Mouse (Mus musculus) hindbrain, embryonic 16.5 days (tissue): ENCODE measurements around the gene Flt1. TPM values are rescaled to one million over a fixed set of nuclear protein-coding genes. Genes with fewer than 3 reads are reported as not detected.

Source experiments
- ATAC-seq: fragments of 200-750 bp; cut with Nextera tagmentation; 2 replicates; pipeline ENCODE4 v1.8.0; 2017; ENCODE audit warnings: moderate TSS enrichment, moderate library complexity
- H3K27ac ChIP-seq: fragments of 300-500 bp; sonication (generic); 2 replicates; pipeline ENCODE4 v1.5.1; 2014; ENCODE audit warnings: low read depth, mild to moderate bottlenecking, control low read depth, low read length, moderate library complexity
- H3K27me3 ChIP-seq: fragments of 300-500 bp; sonication (generic); replicated peaks from 2 replicates; pipeline ENCODE4 v1.6.1; 2014; ENCODE audit warnings: low read length; ENCODE audit not compliant: control insufficient read depth, insufficient read depth
- H3K36me3 ChIP-seq: fragments of 300-500 bp; sonication (generic); 2 replicates; pipeline ENCODE4 v1.6.1; 2014; ENCODE audit warnings: mild to moderate bottlenecking, low read length, moderate library complexity, mixed read lengths; ENCODE audit not compliant: control insufficient read depth, insufficient read depth
- H3K4me1 ChIP-seq: fragments of 300-500 bp; sonication (generic); 2 replicates; pipeline ENCODE4 v1.6.1; 2014; ENCODE audit warnings: low read depth, low read length; ENCODE audit not compliant: control insufficient read depth, insufficient read depth
- H3K4me2 ChIP-seq: fragments of 300-500 bp; sonication (generic); 2 replicates; pipeline ENCODE4 v1.6.1; 2014; ENCODE audit warnings: mild to moderate bottlenecking, low read length, control low read depth, moderate library complexity
- H3K4me3 ChIP-seq: fragments of 300-500 bp; sonication (generic); 2 replicates; pipeline ENCODE4 v1.5.1; 2014; ENCODE audit warnings: mild to moderate bottlenecking, low read length, control low read depth, moderate library complexity
- H3K9ac ChIP-seq: fragments of 300-500 bp; sonication (generic); 2 replicates; pipeline ENCODE4 v1.6.1; 2014; ENCODE audit warnings: low read depth, mild to moderate bottlenecking, control low read depth, low read length, moderate library complexity
- H3K9me3 ChIP-seq: fragments of 300-500 bp; sonication (generic); 2 replicates; pipeline ENCODE4 v1.6.1; 2014; ENCODE audit warnings: mild to moderate bottlenecking, low read length, moderate library complexity; ENCODE audit not compliant: control insufficient read depth
- WGBS: fragments of 180-500 bp; shearing (Covaris S2); extraction: QIAGEN DNeasy Blood & Tissue Kit; methylation state at CpG from one replicate; pipeline ENCODE4 v1.1.7; 2014; 5-methylcytosine and 5-hydroxymethylcytosine counted together
- polyA plus RNA-seq: library from polyadenylated mRNA; unstranded; fragments of >200 nt; fragmentation: Nextera tagmentation; extraction: Ambion mirVana; gene quantifications from 2 replicates; pipeline ENCODE4 v1.2.1, GENCODE M21; 2015

The Flt1 gene
- polyA plus RNA-seq, 1 experiment from 2014 or later = 15.1 TPM

DNA sequence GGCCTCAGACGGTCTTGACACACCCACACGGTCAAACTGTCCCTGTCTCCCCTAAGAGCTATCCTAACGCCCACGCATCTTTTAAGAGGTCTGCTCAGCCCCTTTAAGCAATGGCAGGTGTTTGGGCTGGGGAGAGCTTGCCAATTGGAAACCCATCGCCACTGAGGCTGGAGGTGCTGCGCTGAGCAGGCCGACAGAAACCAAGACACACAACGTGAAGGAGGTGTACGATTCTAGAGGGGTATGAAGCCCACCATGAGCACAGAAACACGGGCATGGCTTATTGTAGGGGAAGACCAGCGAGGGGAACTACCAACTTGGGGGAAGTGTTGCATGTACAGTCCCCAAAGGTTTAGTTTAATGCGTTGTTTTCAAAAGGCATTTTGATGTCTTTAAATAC is 1.7 kb upstream of the Flt1 start:
- Histone ChIP-seq H3K4me1 (peaks cover 18% of the 10 kb centered on the region), H3K36me3 (no peaks in the 10 kb centered on the region), H3K9me3 (no peaks in the 10 kb centered on the region), H3K4me2 (no peak overlapping the region), H3K27me3 (peaks cover 39% of the 10 kb centered on the region), H3K9ac (no peak overlapping the region), H3K4me3 (no peak overlapping the region), H3K27ac (no peak overlapping the region)
- WGBS = 13% methylated on average over 12 of the region's 12 CpGs
- no peak for ATAC-seq

DNA sequence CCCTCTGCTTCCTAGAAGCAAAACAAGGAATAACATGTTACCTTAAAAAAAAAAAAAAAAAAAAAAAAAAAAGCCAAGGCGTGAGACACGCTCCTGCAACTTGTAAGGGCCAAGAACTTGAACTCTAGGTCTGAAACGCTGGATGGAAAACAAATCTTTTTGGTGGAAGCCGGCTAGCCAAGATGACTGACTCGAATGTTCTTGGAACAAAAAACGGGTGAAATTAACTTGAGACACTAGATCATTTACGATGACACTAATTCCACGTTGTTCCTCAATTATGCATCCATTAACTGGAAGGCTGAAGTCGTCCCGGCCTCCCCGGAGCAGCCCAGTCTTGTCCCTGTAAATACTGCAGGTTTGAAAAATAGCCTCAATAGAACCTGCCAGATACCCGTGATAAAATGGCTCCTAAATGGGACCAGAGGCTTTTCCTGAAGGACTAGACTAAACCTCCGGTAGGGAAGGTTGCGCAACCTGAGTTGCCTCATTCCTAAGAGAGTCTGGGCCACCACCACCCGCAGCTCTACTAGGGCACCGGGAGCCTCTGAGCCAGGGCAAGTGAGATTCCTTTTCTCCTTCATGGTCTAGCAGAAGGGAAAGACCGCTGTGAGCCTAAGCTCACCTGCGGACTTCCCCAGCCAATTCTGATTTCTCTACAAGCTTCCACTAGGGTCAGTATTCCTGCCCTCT is 1.0 kb upstream of the Flt1 start:
- Histone ChIP-seq H3K4me1 (peaks cover 18% of the 10 kb centered on the region), H3K27me3 (peaks cover 39% of the 10 kb centered on the region), H3K9me3 (no peaks in the 10 kb centered on the region), H3K4me2 (no peak overlapping the region; the same call in 1 of the 2 replicates), H3K36me3 (no peaks in the 10 kb centered on the region), H3K27ac (no peak overlapping the region), H3K9ac (no peak overlapping the region), H3K4me3 (no peak overlapping the region)
- ATAC-seq = no peak
- 2% methylated on average over 18 of the region's 18 CpGs for WGBS

DNA sequence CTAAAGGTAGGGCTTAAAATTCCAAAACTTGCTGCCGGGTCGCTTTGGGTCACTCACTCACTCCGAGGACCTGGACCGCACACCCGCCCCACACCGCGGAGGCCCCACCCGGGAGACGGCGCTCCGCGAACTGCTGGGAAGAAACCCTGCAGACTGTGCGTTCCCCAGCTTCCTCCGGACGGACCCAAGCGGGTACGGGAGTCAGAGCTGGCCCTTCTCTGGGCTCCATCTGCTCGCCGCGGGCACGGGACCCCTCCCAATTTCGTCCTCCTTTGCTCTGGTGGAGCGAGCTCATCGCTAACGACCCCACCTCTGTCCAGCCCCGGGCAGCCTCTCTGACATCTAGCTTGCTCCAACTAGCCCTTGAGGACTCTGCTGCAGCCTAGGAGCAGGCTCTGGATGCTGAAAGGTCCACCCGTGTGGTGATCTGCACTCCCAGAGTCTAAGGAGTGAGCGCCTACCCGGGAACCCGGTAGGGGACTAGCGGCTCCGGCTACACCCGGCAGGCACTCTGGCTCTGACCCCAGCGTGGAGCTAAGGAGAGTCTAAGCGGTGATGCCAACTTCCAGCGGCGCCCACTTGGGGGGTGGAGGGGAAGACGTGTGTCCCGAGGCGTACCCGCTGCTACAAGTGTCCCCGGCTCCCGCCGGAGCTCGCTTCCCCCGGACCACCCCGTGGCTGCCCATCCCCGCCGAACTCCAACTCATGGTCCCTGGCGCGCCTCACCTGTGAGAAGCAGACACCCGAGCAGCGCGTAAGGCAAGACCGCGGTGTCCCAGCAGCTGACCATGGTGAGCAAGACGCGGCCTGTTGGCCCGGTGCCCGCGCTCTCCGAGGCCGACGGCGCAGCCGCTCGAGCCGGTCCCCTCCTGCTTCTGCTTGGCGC is 623 bp downstream of the Flt1 start:
- peaks cover 56% of the 10 kb centered on the region for H3K27me3 ChIP-seq
- ATAC-seq = peak; percentile 76
- H3K9ac ChIP-seq = peak overlapping the region; percentile 36
- H3K4me2 ChIP-seq = peak overlapping the region; percentile 77
- H3K36me3 ChIP-seq = no peaks in the 10 kb centered on the region
- peak overlapping the region; percentile 34 for H3K4me3 ChIP-seq
- H3K9me3 ChIP-seq = no peaks in the 10 kb centered on the region
- H3K27ac ChIP-seq = no peak overlapping the region
- H3K4me1 ChIP-seq = peaks cover 18% of the 10 kb centered on the region
- WGBS = under 1% methylated on average over 61 of the region's 69 CpGs

DNA sequence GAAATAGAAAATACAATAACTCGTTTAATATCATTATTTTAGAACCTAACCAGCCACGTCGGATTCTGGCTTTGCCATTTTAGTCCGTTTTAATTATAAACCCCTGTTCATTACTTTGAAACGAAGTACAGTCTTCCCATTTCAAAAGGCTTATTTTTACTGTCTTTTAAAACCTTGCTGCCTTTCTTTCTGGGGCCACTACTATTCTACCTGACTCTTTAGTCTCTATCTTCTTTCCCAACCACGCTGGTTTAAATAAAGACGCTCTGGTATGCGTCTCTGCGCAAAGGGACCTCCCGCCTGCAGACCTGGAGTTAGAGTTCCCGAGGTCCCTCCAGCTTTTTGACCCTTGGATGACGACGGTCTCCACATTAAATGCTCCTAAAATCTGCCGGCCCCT is 1.4 kb downstream of the Flt1 start:
- Histone ChIP-seq H3K36me3 (no peaks in the 10 kb centered on the region), H3K4me1 (peaks cover 18% of the 10 kb centered on the region), H3K27me3 (peaks cover 57% of the 10 kb centered on the region), H3K9me3 (no peaks in the 10 kb centered on the region), H3K4me2 (no peak overlapping the region; the same call in 1 of the 2 replicates), H3K27ac (no peak overlapping the region), H3K4me3 (peak overlapping the region; percentile 34; the same call in 1 of the 2 replicates), H3K9ac (no peak overlapping the region)
- under 1% methylated on average over 14 of the region's 14 CpGs for WGBS
- no peak for ATAC-seq

DNA sequence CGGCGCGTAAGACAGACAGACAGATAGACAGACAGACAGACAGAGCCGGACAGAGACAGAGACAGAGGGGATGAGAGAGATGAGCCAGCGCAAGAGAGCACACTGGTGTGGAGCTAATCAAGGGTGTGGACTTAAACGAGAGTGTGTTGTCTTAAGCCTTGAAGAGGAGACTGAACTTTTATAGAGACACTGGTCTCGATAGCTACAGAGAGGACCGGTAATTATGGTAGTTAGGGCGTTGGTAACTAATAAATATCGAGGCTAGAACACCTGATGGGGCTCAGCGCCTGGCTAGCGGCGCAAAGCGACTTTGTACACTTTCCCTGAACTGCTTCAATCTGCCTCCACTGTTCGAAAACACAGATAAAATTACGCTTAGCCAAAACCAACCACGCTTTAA is 2.0 kb downstream of the Flt1 start:
- Histone ChIP-seq H3K4me1 (peaks cover 18% of the 10 kb centered on the region), H3K9me3 (no peaks in the 10 kb centered on the region), H3K27me3 (peaks cover 51% of the 10 kb centered on the region), H3K4me3 (no peak overlapping the region), H3K36me3 (no peaks in the 10 kb centered on the region), H3K4me2 (no peak overlapping the region), H3K27ac (no peak overlapping the region), H3K9ac (no peak overlapping the region)
- WGBS = 4% methylated on average over 17 of the region's 17 CpGs
- no peak for ATAC-seq

DNA sequence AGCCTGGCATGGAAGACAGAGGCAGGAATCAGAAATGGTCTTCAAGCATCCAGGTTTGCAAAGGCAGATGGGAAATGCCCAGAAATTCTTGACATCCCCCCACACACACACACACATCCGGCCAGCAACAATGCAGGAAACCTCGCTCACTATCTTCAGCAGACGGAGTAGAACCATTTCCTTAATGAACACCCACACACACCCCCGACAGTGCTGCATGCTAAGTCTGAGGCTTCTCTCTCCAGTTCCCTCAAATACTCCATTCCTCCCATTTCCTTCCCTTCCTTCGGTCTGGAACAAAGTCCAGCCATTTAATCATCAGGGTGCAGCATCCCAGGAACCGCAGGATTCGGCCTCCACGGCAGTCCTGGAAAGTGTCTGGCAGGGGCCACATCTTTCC is 4.4 kb downstream of the Flt1 start:
- H3K9me3 ChIP-seq = no peaks in the 10 kb centered on the region
- peaks cover 36% of the 10 kb centered on the region for H3K27me3 ChIP-seq
- peaks cover 18% of the 10 kb centered on the region for H3K4me1 ChIP-seq
- H3K4me2 ChIP-seq = no peak overlapping the region
- H3K36me3 ChIP-seq = no peaks in the 10 kb centered on the region
- no peak overlapping the region for H3K4me3 ChIP-seq
- H3K27ac ChIP-seq = no peak overlapping the region
- WGBS = 30% methylated on average over 8 of the region's 8 CpGs
- ATAC-seq = no peak
- H3K9ac ChIP-seq = no peak overlapping the region

DNA sequence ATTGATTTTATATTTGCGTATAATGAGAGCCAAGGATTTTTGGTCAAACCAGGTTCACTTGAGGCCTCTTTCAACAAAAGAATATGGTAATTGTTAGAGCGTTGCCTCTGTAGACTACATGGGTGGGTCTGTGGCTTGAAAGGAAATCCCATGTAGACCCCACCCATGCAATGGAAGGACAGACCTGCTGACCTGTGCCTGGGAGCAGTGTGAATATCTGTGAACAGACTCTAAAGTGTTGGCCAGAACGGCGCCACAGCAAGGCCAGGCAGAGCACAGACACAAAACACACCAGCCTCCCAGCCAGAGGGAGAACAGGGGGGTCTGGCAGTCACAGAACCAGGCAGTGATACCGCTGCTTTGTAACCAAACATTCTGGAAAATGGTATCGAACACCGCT is 7.5 kb downstream of the Flt1 start:
- WGBS = 82% methylated on average over 7 of the region's 7 CpGs
- Histone ChIP-seq H3K4me2 (no peak overlapping the region), H3K27me3 (peaks cover 25% of the 10 kb centered on the region)

DNA sequence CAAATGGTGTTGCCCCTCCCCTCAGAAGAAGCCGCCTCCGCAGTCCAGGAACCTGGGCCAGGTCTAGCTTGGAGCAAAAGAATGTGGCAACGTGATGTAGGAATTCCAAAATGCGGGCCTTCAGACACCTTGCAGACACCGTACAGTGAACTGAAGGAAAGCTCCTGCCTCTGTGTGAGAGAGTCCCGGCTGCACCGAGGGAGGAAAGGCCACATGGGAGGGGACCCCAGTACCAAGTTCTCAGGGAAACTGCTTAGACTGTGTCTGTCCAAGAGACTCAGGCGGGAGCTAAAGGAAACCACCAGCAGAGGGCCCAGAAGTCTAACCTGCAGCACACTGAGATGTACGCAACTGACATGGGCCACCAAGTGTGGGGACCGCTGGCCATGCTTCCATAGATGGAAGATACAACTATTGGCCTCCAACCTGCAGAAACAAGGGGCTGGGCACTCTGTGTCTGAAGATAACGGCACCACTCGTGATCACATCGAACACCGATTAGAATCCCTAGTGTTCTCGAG is 9.1 kb downstream of the Flt1 start:
- Histone ChIP-seq H3K4me3 (no peak overlapping the region), H3K27ac (no peak overlapping the region), H3K27me3 (peaks cover 20% of the 10 kb centered on the region), H3K4me1 (no peaks in the 10 kb centered on the region), H3K9ac (no peak overlapping the region), H3K36me3 (no peaks in the 10 kb centered on the region), H3K4me2 (no peak overlapping the region), H3K9me3 (no peaks in the 10 kb centered on the region)
- WGBS = 81% methylated on average over 15 of the region's 15 CpGs
- no peak for ATAC-seq

More for the DNA sequence above, 7.5 kb downstream of the Flt1 start:
- H3K9me3 ChIP-seq = no peaks in the 10 kb centered on the region
- H3K27ac ChIP-seq = no peak overlapping the region
- no peak overlapping the region for H3K4me3 ChIP-seq
- H3K4me1 ChIP-seq = no peaks in the 10 kb centered on the region
- no peak for ATAC-seq
- H3K36me3 ChIP-seq = no peaks in the 10 kb centered on the region
- H3K9ac ChIP-seq = no peak overlapping the region

DNA sequence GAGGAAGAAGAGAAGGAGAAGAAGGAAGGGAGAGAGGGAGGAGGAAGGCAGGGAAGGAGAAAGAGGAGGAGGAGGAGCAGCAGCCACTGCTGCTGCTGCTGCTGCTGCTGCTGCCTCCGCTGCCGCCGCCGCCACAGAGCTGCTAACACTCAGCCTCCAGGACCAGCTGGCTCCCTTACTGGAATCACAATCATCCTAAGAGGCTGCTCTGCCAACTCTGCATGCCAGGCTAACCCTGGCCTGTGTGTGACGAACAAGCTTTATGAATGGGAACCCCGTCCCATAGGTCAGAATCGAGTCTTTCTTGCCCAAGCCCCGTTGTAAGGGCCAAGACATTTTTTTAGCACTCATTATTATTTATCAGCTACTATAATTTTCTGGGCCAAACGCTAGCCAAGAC is 9.5 kb downstream of the Flt1 start:
- Histone ChIP-seq H3K4me1 (no peaks in the 10 kb centered on the region), H3K4me2 (no peak overlapping the region), H3K36me3 (no peaks in the 10 kb centered on the region), H3K9ac (no peak overlapping the region), H3K9me3 (no peaks in the 10 kb centered on the region), H3K27ac (no peak overlapping the region), H3K4me3 (no peak overlapping the region), H3K27me3 (peaks cover 15% of the 10 kb centered on the region)
- 68% methylated on average over 9 of the region's 9 CpGs for WGBS
- no peak for ATAC-seq
